Mouse (Mus musculus) neural tube, embryonic 14.5 days (tissue): Measurements from ENCODE around the gene Mob3a. TPM values are rescaled to one million over a fixed set of nuclear protein-coding genes. Genes with fewer than 3 reads are reported as not detected.
"Not testable (repeated sequence)": the region's sequence is repeated elsewhere in the genome, so short reads cannot be mapped to it uniquely, and the experiment has no call there.

Source experiments
- ATAC-seq: fragments of 200-750 bp; cut with Nextera tagmentation; 2 replicates; pipeline ENCODE4 v1.8.0; 2017; ENCODE audit warnings: low read depth, mild to moderate bottlenecking, moderate TSS enrichment, moderate library complexity
- H3K27ac ChIP-seq: fragments of 300-500 bp; sonication (generic); 2 replicates; pipeline ENCODE4 v1.5.1; 2014; ENCODE audit warnings: low read depth, mild to moderate bottlenecking, control low read depth, low read length, moderate library complexity, mixed read lengths
- H3K27me3 ChIP-seq: fragments of 300-500 bp; sonication (generic); 2 replicates; pipeline ENCODE4 v1.6.1; 2014; ENCODE audit warnings: low read length; ENCODE audit not compliant: control insufficient read depth, insufficient read depth
- H3K36me3 ChIP-seq: fragments of 300-500 bp; sonication (generic); 2 replicates; pipeline ENCODE4 v1.6.1; 2014; ENCODE audit warnings: low read length, mixed read lengths; ENCODE audit not compliant: control insufficient read depth, insufficient read depth
- H3K4me1 ChIP-seq: fragments of 300-500 bp; sonication (generic); 2 replicates; pipeline ENCODE4 v1.6.1; 2014; ENCODE audit warnings: low read length; ENCODE audit not compliant: control insufficient read depth, insufficient read depth
- H3K4me2 ChIP-seq: fragments of 300-500 bp; sonication (generic); 2 replicates; pipeline ENCODE4 v1.6.1; 2014; ENCODE audit warnings: mild to moderate bottlenecking, low read depth, low read length, control low read depth
- H3K4me3 ChIP-seq: fragments of 300-500 bp; sonication (generic); 2 replicates; pipeline ENCODE4 v1.5.1; 2014; ENCODE audit warnings: low read depth, low read length, control low read depth, mixed read lengths
- H3K9ac ChIP-seq: fragments of 300-500 bp; sonication (generic); replicated peaks from 2 replicates; pipeline ENCODE4 v1.6.1; 2014; ENCODE audit warnings: low read depth, mild to moderate bottlenecking, control low read depth, low read length, mixed read lengths
- H3K9me3 ChIP-seq: fragments of 300-500 bp; sonication (generic); 2 replicates; pipeline ENCODE4 v1.6.1; 2016; ENCODE audit warnings: low read length; ENCODE audit not compliant: control insufficient read depth
- WGBS: fragments of 180-500 bp; shearing (Covaris S2); extraction: QIAGEN DNeasy Blood & Tissue Kit; methylation state at CpG from one replicate; pipeline ENCODE4 v1.1.7; 2014; 5-methylcytosine and 5-hydroxymethylcytosine counted together
- polyA plus RNA-seq: library from polyadenylated mRNA; unstranded; fragments of >200 nt; fragmentation: Nextera tagmentation; extraction: Ambion mirVana; gene quantifications from 2 replicates; pipeline ENCODE4 v1.2.1, GENCODE M21; 2014

Gene Mob3a
- polyA plus RNA-seq, 1 experiment from 2014 or later, result 42.0 TPM

DNA sequence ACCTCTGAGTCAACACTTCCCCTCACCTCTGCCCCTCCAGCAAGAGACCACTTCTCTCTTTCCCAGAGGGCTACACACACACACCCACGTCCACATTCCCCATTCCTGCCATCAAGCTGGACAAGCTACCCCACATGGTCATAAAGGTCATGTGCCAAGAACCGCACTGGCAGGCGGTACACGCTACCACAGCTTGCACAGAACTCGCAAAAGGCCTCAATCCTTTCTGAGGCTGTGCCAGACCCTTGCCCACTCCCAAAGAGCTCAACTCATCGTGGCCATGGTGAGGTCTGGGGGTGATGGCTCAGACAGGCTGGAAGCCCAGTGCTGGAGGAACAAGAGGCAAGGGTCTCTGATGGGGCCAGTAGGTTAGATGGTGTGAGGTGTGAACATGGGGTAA lies 46.9 kb downstream of the Mob3a start:
- Histone ChIP-seq H3K9me3 (no peaks in the 10 kb centered on the region), H3K4me2 (peak overlapping the region; percentile 91), H3K9ac (peak overlapping the region; percentile 97), H3K36me3 (peaks cover 4% of the 10 kb centered on the region; the same call in 1 of the 2 replicates), H3K27ac (no peak overlapping the region), H3K27me3 (no peaks in the 10 kb centered on the region), H3K4me3 (0 out of 2 replicates have a peak overlapping the region, but pooled peaks have one; percentile 83), H3K4me1 (peaks cover 18% of the 10 kb centered on the region)
- no peak for ATAC-seq
- WGBS, result 84% methylated on average over 6 of the region's 6 CpGs

GRCm38 (mm10) chr10:80653156-80653720 lies 48.5 kb downstream of the Mob3a start:
- Histone ChIP-seq H3K4me1 (peaks cover 18% of the 10 kb centered on the region), H3K36me3 (peaks cover 4% of the 10 kb centered on the region), H3K27me3 (no peaks in the 10 kb centered on the region), H3K4me3 (no peak overlapping the region), H3K4me2 (no peak overlapping the region), H3K9me3 (no peaks in the 10 kb centered on the region), H3K27ac (no peak overlapping the region), H3K9ac (0 out of 2 replicates have a peak overlapping the region, but pooled peaks have one; percentile 7)
- 84% methylated on average over 6 of the region's 6 CpGs for WGBS
- no peak for ATAC-seq

- H3K27ac ChIP-seq, result no peak overlapping the region
- WGBS, result 95% methylated on average over 10 of the region's 10 CpGs
- H3K9me3 ChIP-seq, result no peaks in the 10 kb centered on the region
- no peak overlapping the region for H3K9ac ChIP-seq
- no peaks in the 10 kb centered on the region for H3K27me3 ChIP-seq
- no peak overlapping the region for H3K4me2 ChIP-seq
- H3K4me1 ChIP-seq, result peaks cover 10% of the 10 kb centered on the region
- no peak overlapping the region for H3K4me3 ChIP-seq
- H3K36me3 ChIP-seq, result peaks cover 24% of the 10 kb centered on the region
- no peak for ATAC-seq
Measured at GRCm38 (mm10) chr10:80650392-80650791, 51.4 kb downstream of the Mob3a start.

GRCm38 (mm10) chr10:80649910-80650309 lies 51.9 kb downstream of the Mob3a start:
- H3K4me3 ChIP-seq, H3K9ac ChIP-seq, H3K4me2 ChIP-seq, ATAC-seq, H3K9me3 ChIP-seq, H3K27ac ChIP-seq, H3K4me1 ChIP-seq, H3K27me3 ChIP-seq: not testable (repeated sequence)
- H3K36me3 ChIP-seq, result peaks cover 27% of the 10 kb centered on the region
- 93% methylated on average over 6 of the region's 6 CpGs for WGBS

GRCm38 (mm10) chr10:80646936-80647335 lies 54.8 kb downstream of the Mob3a start:
- H3K9me3 ChIP-seq, result no peaks in the 10 kb centered on the region
- H3K4me3 ChIP-seq, result no peak overlapping the region
- H3K27me3 ChIP-seq, result no peaks in the 10 kb centered on the region
- no peak overlapping the region for H3K4me2 ChIP-seq
- no peaks in the 10 kb centered on the region for H3K4me1 ChIP-seq
- ATAC-seq, result no peak
- peaks cover 52% of the 10 kb centered on the region for H3K36me3 ChIP-seq
- no peak overlapping the region for H3K27ac ChIP-seq
- WGBS, result 95% methylated on average over 10 of the region's 10 CpGs
- no peak overlapping the region for H3K9ac ChIP-seq

GRCm38 (mm10) chr10:80635345-80635744 lies 66.4 kb downstream of the Mob3a start:
- ATAC-seq, result no peak
- 90% methylated on average over 6 of the region's 6 CpGs for WGBS
- H3K36me3 ChIP-seq, result peaks cover 48% of the 10 kb centered on the region

More at GRCm38 (mm10) chr10:80635345-80635744, 66.4 kb downstream of the Mob3a start:
- no peak overlapping the region for H3K9ac ChIP-seq
- no peaks in the 10 kb centered on the region for H3K4me1 ChIP-seq
- no peaks in the 10 kb centered on the region for H3K9me3 ChIP-seq
- H3K27ac ChIP-seq, result no peak overlapping the region
- H3K27me3 ChIP-seq, result no peaks in the 10 kb centered on the region
- H3K4me2 ChIP-seq, result no peak overlapping the region
- no peak overlapping the region for H3K4me3 ChIP-seq

Other genes with a start within 250 kb of the Mob3a start
- gene Onecut3, start 207.1 kb downstream of the Mob3a start, polyA plus RNA-seq, result 1.4 and 1.5 TPM in 2 replicates
- gene Atp8b3, start 162.9 kb downstream of the Mob3a start, polyA plus RNA-seq, result 0.79 and 1.5 TPM in 2 replicates
- gene Rexo1, start 140.4 kb downstream of the Mob3a start, polyA plus RNA-seq, result 30.6 and 30.7 TPM in 2 replicates
- gene Klf16, start 124.7 kb downstream of the Mob3a start, polyA plus RNA-seq, result 3.5 and 4.8 TPM in 2 replicates
- gene Abhd17a, start 111.6 kb downstream of the Mob3a start, polyA plus RNA-seq, result 144 and 155 TPM in 2 replicates
- 71.6 and 72.4 TPM in 2 replicates for gene Scamp4, start 99.1 kb downstream of the Mob3a start, polyA plus RNA-seq
- 5.5 and 6.7 TPM in 2 replicates for gene Adat3, start 99.1 kb downstream of the Mob3a start, polyA plus RNA-seq
- 0.96 and 0.98 TPM in 2 replicates for gene Gm49322, start 96.0 kb downstream of the Mob3a start, polyA plus RNA-seq
- gene Csnk1g2, start 79.1 kb downstream of the Mob3a start, polyA plus RNA-seq, result 50.3 and 76.8 TPM in 2 replicates
- 75.0 and 79.7 TPM in 2 replicates for gene Btbd2, start 44.9 kb downstream of the Mob3a start, polyA plus RNA-seq
- gene Mknk2, start 23.9 kb downstream of the Mob3a start, polyA plus RNA-seq, result 43.1 and 57.3 TPM in 2 replicates
- gene Izumo4, start 207 bp upstream of the Mob3a start, polyA plus RNA-seq, result 24.9 and 29.5 TPM in 2 replicates
- 109 and 125 TPM in 2 replicates for gene Ap3d1, start 40.3 kb upstream of the Mob3a start, polyA plus RNA-seq
- gene Dot1l, start 53.2 kb upstream of the Mob3a start, polyA plus RNA-seq, result 23.6 and 27.3 TPM in 2 replicates
- gene Sf3a2, start 96.2 kb upstream of the Mob3a start, polyA plus RNA-seq, result 63.3 and 66.8 TPM in 2 replicates
- 126 and 127 TPM in 2 replicates for gene Plekhj1, start 96.6 kb upstream of the Mob3a start, polyA plus RNA-seq
- 0.15 and 0.16 TPM in 2 replicates for gene Amh, start 103.3 kb upstream of the Mob3a start, polyA plus RNA-seq
- 0.74 and 0.86 TPM in 2 replicates for gene Jsrp1, start 111.5 kb upstream of the Mob3a start, polyA plus RNA-seq
- 1,177 and 1,236 TPM in 2 replicates for gene Oaz1, start 124.7 kb upstream of the Mob3a start, polyA plus RNA-seq
- 8.1 and 12.0 TPM in 2 replicates for gene Lingo3, start 142.1 kb upstream of the Mob3a start, polyA plus RNA-seq
- gene Lsm7, start 153.2 kb upstream of the Mob3a start, polyA plus RNA-seq, result 220 and 260 TPM in 2 replicates
- 60.3 and 61.5 TPM in 2 replicates for gene Sppl2b, start 153.3 kb upstream of the Mob3a start, polyA plus RNA-seq
- gene Tmprss9, start 169.9 kb upstream of the Mob3a start, polyA plus RNA-seq, result 0.12 and 0.13 TPM in 2 replicates
- 337 and 352 TPM in 2 replicates for gene Timm13, start 199.0 kb upstream of the Mob3a start, polyA plus RNA-seq
- gene Lmnb2, start 216.3 kb upstream of the Mob3a start, polyA plus RNA-seq, result 10.8 and 16.1 TPM in 2 replicates
- 7.4 and 7.6 TPM in 2 replicates for gene Gadd45b, start 228.1 kb upstream of the Mob3a start, polyA plus RNA-seq